Mouse (Mus musculus) midbrain, embryonic 13.5 days (tissue): ENCODE data around the gene Ndufs8. TPM values are rescaled to one million over a fixed set of nuclear protein-coding genes. Genes with fewer than 3 reads are reported as not detected.

Experiments
- ATAC-seq: fragments of 200-750 bp; cut with Nextera tagmentation; 2 replicates; pipeline ENCODE4 v1.8.0; 2017; ENCODE audit warnings: mild to moderate bottlenecking, moderate TSS enrichment, moderate library complexity
- H3K27ac ChIP-seq: fragments of 300-500 bp; sonication (generic); 2 replicates; pipeline ENCODE4 v1.5.1; 2015; ENCODE audit warnings: inconsistent platforms, mild to moderate bottlenecking, moderate library complexity
- H3K27me3 ChIP-seq: fragments of 300-500 bp; sonication (generic); 2 replicates; pipeline ENCODE4 v1.6.1; 2015; ENCODE audit warnings: mild to moderate bottlenecking, inconsistent platforms
- H3K36me3 ChIP-seq: fragments of 300-500 bp; sonication (generic); 2 replicates; pipeline ENCODE4 v1.6.1; 2015; ENCODE audit warnings: mild to moderate bottlenecking, inconsistent platforms
- H3K4me1 ChIP-seq: fragments of 300-500 bp; sonication (generic); replicated peaks from 2 replicates; pipeline ENCODE4 v1.6.1; 2015; ENCODE audit warnings: inconsistent platforms
- H3K4me2 ChIP-seq: fragments of 300-500 bp; sonication (generic); replicated peaks from 2 replicates; pipeline ENCODE4 v1.6.1; 2015; ENCODE audit warnings: moderate library complexity, mild to moderate bottlenecking, inconsistent platforms
- H3K4me3 ChIP-seq: fragments of 300-500 bp; sonication (generic); replicated peaks from 2 replicates; pipeline ENCODE4 v1.5.1; 2015; ENCODE audit warnings: mild to moderate bottlenecking, inconsistent platforms
- H3K9ac ChIP-seq: fragments of 300-500 bp; sonication (generic); replicated peaks from 2 replicates; pipeline ENCODE4 v1.6.1; 2015; ENCODE audit warnings: mild to moderate bottlenecking, inconsistent platforms
- H3K9me3 ChIP-seq: fragments of 300-500 bp; sonication (generic); 2 replicates; pipeline ENCODE4 v1.6.1; 2016; ENCODE audit warnings: mild to moderate bottlenecking, inconsistent platforms
- WGBS: fragments of 180-500 bp; shearing (Covaris S2); methylation state at CpG from one replicate; pipeline ENCODE4 v1.1.7; 2015; 5-methylcytosine and 5-hydroxymethylcytosine counted together
- polyA plus RNA-seq: library from polyadenylated mRNA; unstranded; fragments of >200 nt; fragmentation: Nextera tagmentation; extraction: Ambion mirVana; gene quantifications from 2 replicates; pipeline ENCODE4 v1.2.1, GENCODE M21; 2015

The Ndufs8 gene
- polyA plus RNA-seq, 1 experiment from 2014 or later: 232 TPM

GRCm38 (mm10) chr19:3928779-3929178 is 16.2 kb upstream of the Ndufs8 start:
- Histone ChIP-seq H3K4me1 (peaks cover 15% of the 10 kb centered on the region), H3K27ac (no peak overlapping the region), H3K9me3 (no peaks in the 10 kb centered on the region), H3K36me3 (no peaks in the 10 kb centered on the region), H3K9ac (no peak overlapping the region), H3K27me3 (no peaks in the 10 kb centered on the region), H3K4me2 (no peak overlapping the region), H3K4me3 (no peak overlapping the region)
- 83% methylated on average over 4 of the region's 4 CpGs for WGBS
- no peak for ATAC-seq

GRCm38 (mm10) chr19:3927989-3928388 is 15.4 kb upstream of the Ndufs8 start:
- Histone ChIP-seq H3K27me3 (no peaks in the 10 kb centered on the region), H3K36me3 (no peaks in the 10 kb centered on the region), H3K4me1 (peaks cover 15% of the 10 kb centered on the region), H3K9me3 (no peaks in the 10 kb centered on the region), H3K27ac (no peak overlapping the region), H3K4me2 (no peak overlapping the region), H3K4me3 (no peak overlapping the region), H3K9ac (no peak overlapping the region)
- ATAC-seq: no peak
- WGBS: 87% methylated on average over 4 of the region's 4 CpGs

- Histone ChIP-seq H3K4me2 (no peak overlapping the region), H3K4me1 (peaks cover 15% of the 10 kb centered on the region), H3K9me3 (no peaks in the 10 kb centered on the region), H3K27me3 (no peaks in the 10 kb centered on the region), H3K27ac (no peak overlapping the region), H3K4me3 (no peak overlapping the region), H3K36me3 (no peaks in the 10 kb centered on the region), H3K9ac (no peak overlapping the region)
- ATAC-seq: no peak
- WGBS: 63% methylated on average over 6 of the region's 6 CpGs
Measured at GRCm38 (mm10) chr19:3926685-3927084, 14.1 kb upstream of the Ndufs8 start.

GRCm38 (mm10) chr19:3926279-3926678 is 13.7 kb upstream of the Ndufs8 start:
- H3K9me3 ChIP-seq: no peaks in the 10 kb centered on the region
- H3K9ac ChIP-seq: no peak overlapping the region
- no peak overlapping the region for H3K4me2 ChIP-seq
- no peak overlapping the region for H3K4me3 ChIP-seq
- WGBS: 73% methylated on average over 3 of the region's 3 CpGs
- no peaks in the 10 kb centered on the region for H3K27me3 ChIP-seq
- H3K27ac ChIP-seq: no peak overlapping the region
- H3K4me1 ChIP-seq: peaks cover 15% of the 10 kb centered on the region
- ATAC-seq: no peak
- no peaks in the 10 kb centered on the region for H3K36me3 ChIP-seq

GRCm38 (mm10) chr19:3925859-3926258 is 13.3 kb upstream of the Ndufs8 start:
- Histone ChIP-seq H3K4me2 (no peak overlapping the region), H3K27ac (no peak overlapping the region), H3K4me3 (no peak overlapping the region), H3K9me3 (no peaks in the 10 kb centered on the region), H3K9ac (no peak overlapping the region), H3K27me3 (no peaks in the 10 kb centered on the region), H3K36me3 (no peaks in the 10 kb centered on the region), H3K4me1 (peaks cover 15% of the 10 kb centered on the region)
- 81% methylated on average over 6 of the region's 6 CpGs for WGBS
- no peak for ATAC-seq

- Histone ChIP-seq H3K9me3 (no peaks in the 10 kb centered on the region), H3K27ac (no peak overlapping the region), H3K36me3 (no peaks in the 10 kb centered on the region), H3K4me1 (peaks cover 7% of the 10 kb centered on the region), H3K9ac (no peak overlapping the region), H3K4me2 (no peak overlapping the region), H3K4me3 (no peak overlapping the region), H3K27me3 (no peaks in the 10 kb centered on the region)
- 92% methylated on average over 7 of the region's 7 CpGs for WGBS
- no peak for ATAC-seq
Measured at GRCm38 (mm10) chr19:3924868-3925267, 12.3 kb upstream of the Ndufs8 start.

- Histone ChIP-seq H3K36me3 (no peaks in the 10 kb centered on the region), H3K4me2 (no peak overlapping the region), H3K4me1 (0 out of 2 replicates have a peak, but pooled peaks cover under 1% of the 10 kb centered on the region), H3K9ac (no peak overlapping the region), H3K4me3 (no peak overlapping the region), H3K27me3 (no peaks in the 10 kb centered on the region), H3K9me3 (no peaks in the 10 kb centered on the region), H3K27ac (no peak overlapping the region)
- ATAC-seq: no peak
- WGBS: 86% methylated on average over 8 of the region's 8 CpGs
Measured at GRCm38 (mm10) chr19:3924190-3924589, 11.6 kb upstream of the Ndufs8 start.

GRCm38 (mm10) chr19:3923586-3923985 is 11.0 kb upstream of the Ndufs8 start:
- no peaks in the 10 kb centered on the region for H3K4me1 ChIP-seq
- no peak overlapping the region for H3K9ac ChIP-seq
- no peaks in the 10 kb centered on the region for H3K36me3 ChIP-seq
- ATAC-seq: no peak
- H3K27ac ChIP-seq: no peak overlapping the region
- H3K4me3 ChIP-seq: no peak overlapping the region
- no peaks in the 10 kb centered on the region for H3K9me3 ChIP-seq
- no peaks in the 10 kb centered on the region for H3K27me3 ChIP-seq
- no peak overlapping the region for H3K4me2 ChIP-seq
- 50% methylated on average over 13 of the region's 13 CpGs for WGBS

GRCm38 (mm10) chr19:3922661-3923371 is 10.2 kb upstream of the Ndufs8 start:
- H3K9me3 ChIP-seq: no peaks in the 10 kb centered on the region
- no peak overlapping the region for H3K27ac ChIP-seq
- H3K4me2 ChIP-seq: no peak overlapping the region
- 56% methylated on average over 10 of the region's 10 CpGs for WGBS
- H3K9ac ChIP-seq: no peak overlapping the region
- H3K27me3 ChIP-seq: no peaks in the 10 kb centered on the region
- ATAC-seq: no peak
- no peak overlapping the region for H3K4me3 ChIP-seq
- no peaks in the 10 kb centered on the region for H3K36me3 ChIP-seq
- no peaks in the 10 kb centered on the region for H3K4me1 ChIP-seq

GRCm38 (mm10) chr19:3919928-3920327 is 7.4 kb upstream of the Ndufs8 start:
- H3K4me3 ChIP-seq: no peak overlapping the region
- no peak for ATAC-seq

GRCm38 (mm10) chr19:3916727-3917126 is 4.2 kb upstream of the Ndufs8 start:
- Histone ChIP-seq H3K9ac (no peak overlapping the region), H3K4me3 (no peak overlapping the region), H3K9me3 (no peaks in the 10 kb centered on the region), H3K27ac (no peak overlapping the region), H3K36me3 (no peaks in the 10 kb centered on the region), H3K4me2 (no peak overlapping the region), H3K4me1 (peaks cover 12% of the 10 kb centered on the region), H3K27me3 (no peaks in the 10 kb centered on the region)
- no peak for ATAC-seq
- WGBS: 79% methylated on average over 11 of the region's 11 CpGs

More at GRCm38 (mm10) chr19:3919928-3920327, 7.4 kb upstream of the Ndufs8 start:
- no peaks in the 10 kb centered on the region for H3K4me1 ChIP-seq
- no peaks in the 10 kb centered on the region for H3K27me3 ChIP-seq
- H3K27ac ChIP-seq: no peak overlapping the region
- H3K9me3 ChIP-seq: no peaks in the 10 kb centered on the region
- H3K9ac ChIP-seq: no peak overlapping the region
- H3K4me2 ChIP-seq: no peak overlapping the region
- H3K36me3 ChIP-seq: no peaks in the 10 kb centered on the region

GRCm38 (mm10) chr19:3914535-3914934 is 2.0 kb upstream of the Ndufs8 start:
- H3K36me3 ChIP-seq: peaks cover 15% of the 10 kb centered on the region
- H3K4me3 ChIP-seq: no peak overlapping the region
- no peak for ATAC-seq
- H3K27ac ChIP-seq: no peak overlapping the region
- 92% methylated on average over 5 of the region's 5 CpGs for WGBS
- H3K9me3 ChIP-seq: no peaks in the 10 kb centered on the region
- no peak overlapping the region; the same call in 1 of the 2 replicates for H3K9ac ChIP-seq
- H3K4me1 ChIP-seq: peaks cover 18% of the 10 kb centered on the region
- no peak overlapping the region for H3K4me2 ChIP-seq
- H3K27me3 ChIP-seq: no peaks in the 10 kb centered on the region

GRCm38 (mm10) chr19:3913692-3914091 is 1.1 kb upstream of the Ndufs8 start:
- ATAC-seq: no peak
- no peaks in the 10 kb centered on the region for H3K27me3 ChIP-seq
- 89% methylated on average over 8 of the region's 8 CpGs for WGBS
- H3K4me1 ChIP-seq: peaks cover 18% of the 10 kb centered on the region
- peak overlapping the region; percentile 64 for H3K4me2 ChIP-seq
- peaks cover 24% of the 10 kb centered on the region for H3K36me3 ChIP-seq
- H3K27ac ChIP-seq: no peak overlapping the region
- peak overlapping the region; percentile 69 for H3K4me3 ChIP-seq
- H3K9ac ChIP-seq: peak overlapping the region; percentile 61
- H3K9me3 ChIP-seq: no peaks in the 10 kb centered on the region
